Mouse (Mus musculus): ENCODE results near the gene Adgrg7. TPM values are rescaled to one million over a fixed set of nuclear protein-coding genes. Genes with fewer than 3 reads are reported as not detected.

The Adgrg7 gene
- polyA plus RNA-seq, 1 experiment from 2014 or later, result not detected

DNA sequence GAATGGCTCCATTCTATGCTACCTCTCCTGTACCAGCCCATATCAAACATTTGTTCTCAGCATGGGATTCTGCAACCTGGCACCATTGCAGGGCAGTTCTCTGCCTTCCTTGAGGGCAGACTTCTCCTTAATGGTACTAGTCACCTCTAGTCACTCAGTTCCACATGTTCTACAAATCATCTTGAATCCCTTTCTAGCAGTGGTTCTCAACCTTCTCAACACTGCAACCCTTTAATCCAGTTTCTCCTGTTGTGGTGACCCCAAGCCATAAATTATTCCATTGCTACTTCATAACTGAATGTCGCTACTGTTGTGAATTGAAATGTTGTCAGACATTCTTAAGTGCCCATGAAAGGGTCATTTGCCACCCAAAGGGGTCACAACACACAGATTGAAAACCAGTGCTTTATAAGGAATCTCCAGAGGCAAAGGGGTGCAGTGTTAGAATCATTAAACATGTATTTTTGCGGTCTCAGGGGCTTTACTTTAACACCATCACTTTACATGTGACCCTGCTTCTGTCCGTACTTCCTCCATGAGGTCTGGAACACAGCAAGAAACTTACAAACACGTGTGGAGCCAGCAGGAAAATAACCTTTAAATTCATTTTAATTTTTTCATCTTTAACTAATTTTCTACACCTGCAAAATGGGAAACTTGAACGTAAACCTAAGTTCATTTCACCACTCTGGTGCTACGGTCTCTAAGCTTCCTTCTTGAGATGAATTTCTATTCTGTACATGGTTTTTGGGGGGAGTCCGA, 1.1 kb downstream of the Adgrg7 start:
- Histone ChIP-seq H3K27ac (ENCODE audit: low read depth, low read length) (no peak overlapping the region), H3K36me3 (ENCODE audit: control insufficient read depth, insufficient read depth, low read length) (no peaks in the 10 kb centered on the region), H3K4me1 (ENCODE audit: control insufficient read depth, insufficient read depth, low read length) (no peaks in the 10 kb centered on the region), H3K9ac (ENCODE audit: low read length) (no peak overlapping the region), H3K27me3 (ENCODE audit: control insufficient read depth, insufficient read depth, low read length) (no peaks in the 10 kb centered on the region), H3K4me2 (ENCODE audit: low read depth) (no peak overlapping the region), H3K9me3 (ENCODE audit: control insufficient read depth, low read length) (no peaks in the 10 kb centered on the region), H3K4me3 (ENCODE audit: low read depth, low read length) (no peak overlapping the region)
- DNase-seq (ENCODE audit: low spot score) (no peak), ATAC-seq (ENCODE audit: insufficient read depth, low FRiP score, low TSS enrichment) (no peak)
- WGBS, result 80% methylated on average over 7 of the region's 7 CpGs

DNA sequence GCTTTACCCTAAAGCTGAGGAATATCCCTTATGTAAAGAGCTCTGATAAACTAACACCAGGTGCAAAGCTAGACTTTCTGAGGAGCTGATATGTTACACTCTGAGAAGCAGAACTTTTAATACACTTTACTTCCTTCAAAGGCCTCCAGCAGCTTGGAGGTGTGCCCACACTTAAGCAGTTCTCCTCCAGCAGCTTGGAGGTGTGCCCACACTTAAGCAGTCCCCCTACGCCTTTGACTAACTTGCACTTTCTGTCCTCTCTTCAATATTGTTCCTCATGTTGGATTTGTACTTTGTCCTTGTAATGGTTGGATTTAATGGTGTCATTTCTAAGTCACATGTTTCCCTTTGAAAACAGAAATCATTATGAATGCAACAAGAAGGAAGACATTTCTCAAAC, 1.9 kb downstream of the Adgrg7 start:
- Histone ChIP-seq H3K9ac (ENCODE audit: low read length) (no peak overlapping the region), H3K4me3 (ENCODE audit: low read depth, low read length) (no peak overlapping the region), H3K27ac (ENCODE audit: low read depth, low read length) (no peak overlapping the region), H3K27me3 (ENCODE audit: control insufficient read depth, insufficient read depth, low read length) (no peaks in the 10 kb centered on the region), H3K4me2 (ENCODE audit: low read depth) (no peak overlapping the region), H3K4me1 (ENCODE audit: control insufficient read depth, insufficient read depth, low read length) (no peaks in the 10 kb centered on the region), H3K9me3 (ENCODE audit: control insufficient read depth, low read length) (no peaks in the 10 kb centered on the region), H3K36me3 (ENCODE audit: control insufficient read depth, insufficient read depth, low read length) (no peaks in the 10 kb centered on the region)
- DNase-seq (ENCODE audit: low spot score) (no peak), ATAC-seq (ENCODE audit: insufficient read depth, low FRiP score, low TSS enrichment) (no peak)
- 96% methylated on average over 1 of the region's 1 CpGs for WGBS

DNA sequence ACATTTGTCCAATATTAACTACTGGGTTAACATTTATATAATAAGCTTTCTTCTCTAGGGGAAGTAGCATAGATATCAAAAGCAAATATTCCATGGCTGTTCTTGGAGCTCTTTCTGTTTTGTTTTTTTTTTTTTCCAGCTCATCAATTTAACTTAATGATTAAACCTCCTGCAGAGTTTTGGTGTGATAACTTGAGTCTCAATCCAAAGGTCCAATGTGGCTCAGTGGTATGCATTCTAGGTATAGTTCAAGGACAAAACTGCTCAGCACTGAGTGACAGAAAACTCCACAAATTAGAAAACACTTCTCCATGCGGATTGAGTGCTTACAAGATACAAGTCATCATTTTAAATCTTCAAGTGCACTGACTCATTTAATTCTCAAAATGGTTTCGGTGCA, 9.7 kb downstream of the Adgrg7 start:
- no peak overlapping the region for H3K27ac ChIP-seq (ENCODE audit: low read depth, low read length)
- H3K27me3 ChIP-seq (ENCODE audit: control insufficient read depth, insufficient read depth, low read length), result no peaks in the 10 kb centered on the region
- H3K9me3 ChIP-seq (ENCODE audit: control insufficient read depth, low read length), result no peaks in the 10 kb centered on the region
- H3K36me3 ChIP-seq (ENCODE audit: control insufficient read depth, insufficient read depth, low read length), result no peaks in the 10 kb centered on the region
- H3K4me3 ChIP-seq (ENCODE audit: low read depth, low read length), result no peak overlapping the region
- no peak for DNase-seq (ENCODE audit: low spot score)
- no peaks in the 10 kb centered on the region for H3K4me1 ChIP-seq (ENCODE audit: control insufficient read depth, insufficient read depth, low read length)
- no peak overlapping the region for H3K9ac ChIP-seq (ENCODE audit: low read length)
- H3K4me2 ChIP-seq (ENCODE audit: low read depth), result no peak overlapping the region
- ATAC-seq (ENCODE audit: insufficient read depth, low FRiP score, low TSS enrichment), result no peak
- WGBS, result 94% methylated on average over 2 of the region's 2 CpGs

DNA sequence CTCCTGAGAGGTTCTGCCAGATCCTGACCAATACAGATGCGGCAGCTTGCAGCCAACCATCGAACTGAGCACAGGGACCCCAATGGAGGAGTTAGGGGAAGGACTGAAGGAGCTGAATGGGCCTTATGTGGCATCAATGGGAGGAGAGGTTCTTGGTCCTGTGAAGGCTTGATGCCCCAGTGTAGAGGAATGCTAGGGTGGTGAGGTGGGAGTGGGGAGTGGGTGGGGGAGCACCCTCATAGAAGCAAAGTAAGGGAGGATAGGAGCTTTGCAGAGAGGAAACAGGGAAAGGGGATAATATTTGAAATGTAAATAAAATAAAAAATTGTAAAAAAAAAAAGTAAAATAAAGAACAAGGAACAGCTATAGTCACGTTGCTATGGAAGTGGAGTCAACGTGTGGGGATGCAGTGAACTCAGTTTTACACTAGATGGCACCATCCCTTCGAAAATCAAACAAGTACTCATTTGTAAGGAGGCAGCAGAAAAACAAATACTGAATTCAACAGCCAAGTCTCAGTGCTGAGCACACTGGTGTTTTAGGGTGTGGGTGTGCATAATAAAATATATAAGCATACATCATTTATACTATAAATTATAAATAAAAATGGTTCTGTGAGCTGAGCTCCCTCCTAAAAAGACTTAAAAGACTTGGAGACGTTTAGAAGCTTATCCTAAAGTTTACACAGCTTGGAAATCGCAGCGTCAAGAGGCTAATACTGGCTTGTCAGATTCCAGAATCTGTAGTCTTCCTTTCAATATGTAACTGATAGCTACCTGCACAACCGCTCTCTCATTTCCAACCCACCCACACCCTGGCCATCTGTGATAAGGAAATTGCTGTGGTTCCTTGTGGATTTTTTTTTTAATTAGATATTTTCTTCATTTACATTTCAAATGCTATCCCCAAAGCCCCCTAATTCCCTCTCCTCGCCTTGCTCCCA, 24.2 kb downstream of the Adgrg7 start:
- H3K9me3 ChIP-seq (ENCODE audit: control insufficient read depth, low read length), result no peaks in the 10 kb centered on the region
- no peak overlapping the region for H3K4me2 ChIP-seq (ENCODE audit: low read depth)
- no peaks in the 10 kb centered on the region for H3K36me3 ChIP-seq (ENCODE audit: control insufficient read depth, insufficient read depth, low read length)
- no peaks in the 10 kb centered on the region for H3K4me1 ChIP-seq (ENCODE audit: control insufficient read depth, insufficient read depth, low read length)
- DNase-seq (ENCODE audit: low spot score) (peak; percentile 27), ATAC-seq (ENCODE audit: insufficient read depth, low FRiP score, low TSS enrichment) (peak; percentile 74; the same call in 1 of the 2 replicates)
- H3K27ac ChIP-seq (ENCODE audit: low read depth, low read length), result no peak overlapping the region
- H3K27me3 ChIP-seq (ENCODE audit: control insufficient read depth, insufficient read depth, low read length), result no peaks in the 10 kb centered on the region
- no peak overlapping the region for H3K9ac ChIP-seq (ENCODE audit: low read length)
- no peak overlapping the region for H3K4me3 ChIP-seq (ENCODE audit: low read depth, low read length)
- 51% methylated on average over 10 of the region's 10 CpGs for WGBS

DNA sequence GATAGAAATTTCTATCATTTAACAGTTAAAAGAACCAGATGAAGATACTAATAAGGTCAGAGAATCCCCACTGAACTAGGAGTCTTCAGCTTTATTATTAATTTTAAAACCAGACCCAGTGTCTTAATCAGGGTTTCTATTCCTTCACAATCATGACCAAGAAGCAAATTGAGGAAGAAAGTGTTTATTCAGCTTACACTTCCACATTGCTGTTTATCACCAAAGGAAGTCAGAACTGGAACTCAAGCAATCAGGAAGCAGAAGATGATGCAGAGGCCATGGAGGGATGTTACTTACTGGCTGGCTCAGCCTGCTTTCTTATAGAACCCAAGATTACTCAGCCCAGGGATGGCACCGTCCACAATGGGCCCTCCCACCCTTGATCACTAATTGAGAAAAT, 66.6 kb downstream of the Adgrg7 start:
- ATAC-seq (ENCODE audit: insufficient read depth, low FRiP score, low TSS enrichment) (no peak), DNase-seq (ENCODE audit: low spot score) (no peak)
- no peak overlapping the region for H3K27ac ChIP-seq (ENCODE audit: low read depth, low read length)
- no peak overlapping the region for H3K9ac ChIP-seq (ENCODE audit: low read length)
- 25% methylated on average over 1 of the region's 1 CpGs for WGBS
- H3K4me3 ChIP-seq (ENCODE audit: low read depth, low read length), result no peak overlapping the region
- no peaks in the 10 kb centered on the region for H3K9me3 ChIP-seq (ENCODE audit: control insufficient read depth, low read length)
- no peak overlapping the region for H3K4me2 ChIP-seq (ENCODE audit: low read depth)
- no peaks in the 10 kb centered on the region for H3K27me3 ChIP-seq (ENCODE audit: control insufficient read depth, insufficient read depth, low read length)
- no peaks in the 10 kb centered on the region for H3K4me1 ChIP-seq (ENCODE audit: control insufficient read depth, insufficient read depth, low read length)
- no peaks in the 10 kb centered on the region for H3K36me3 ChIP-seq (ENCODE audit: control insufficient read depth, insufficient read depth, low read length)

DNA sequence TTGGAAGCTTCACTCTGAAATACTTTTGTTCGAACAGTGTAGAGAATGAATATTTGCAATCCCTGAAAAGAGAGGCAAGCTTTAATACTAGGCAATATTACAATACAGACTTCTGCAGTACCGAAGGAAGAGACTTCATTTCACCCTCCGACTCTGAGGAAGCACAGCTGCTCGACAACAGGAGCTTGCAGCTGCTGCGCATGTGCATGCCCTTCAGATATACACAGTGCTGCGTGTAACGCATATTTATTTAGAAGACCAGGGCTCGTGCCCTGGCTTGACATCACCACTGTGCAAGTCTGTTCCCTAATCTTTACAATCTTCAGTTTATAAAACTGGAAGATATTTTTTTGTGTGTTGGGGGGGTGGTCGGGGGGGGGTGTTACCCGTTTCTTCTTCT, 70.7 kb downstream of the Adgrg7 start:
- Histone ChIP-seq H3K27me3 (ENCODE audit: control insufficient read depth, insufficient read depth, low read length) (no peaks in the 10 kb centered on the region), H3K36me3 (ENCODE audit: control insufficient read depth, insufficient read depth, low read length) (no peaks in the 10 kb centered on the region), H3K9ac (ENCODE audit: low read length) (no peak overlapping the region), H3K4me2 (ENCODE audit: low read depth) (no peak overlapping the region), H3K4me3 (ENCODE audit: low read depth, low read length) (no peak overlapping the region), H3K9me3 (ENCODE audit: control insufficient read depth, low read length) (no peaks in the 10 kb centered on the region), H3K4me1 (ENCODE audit: control insufficient read depth, insufficient read depth, low read length) (no peaks in the 10 kb centered on the region), H3K27ac (ENCODE audit: low read depth, low read length) (no peak overlapping the region)
- WGBS, result 87% methylated on average over 10 of the region's 10 CpGs
- no peak for ATAC-seq (ENCODE audit: insufficient read depth, low FRiP score, low TSS enrichment)
- DNase-seq (ENCODE audit: low spot score), result no peak

DNA sequence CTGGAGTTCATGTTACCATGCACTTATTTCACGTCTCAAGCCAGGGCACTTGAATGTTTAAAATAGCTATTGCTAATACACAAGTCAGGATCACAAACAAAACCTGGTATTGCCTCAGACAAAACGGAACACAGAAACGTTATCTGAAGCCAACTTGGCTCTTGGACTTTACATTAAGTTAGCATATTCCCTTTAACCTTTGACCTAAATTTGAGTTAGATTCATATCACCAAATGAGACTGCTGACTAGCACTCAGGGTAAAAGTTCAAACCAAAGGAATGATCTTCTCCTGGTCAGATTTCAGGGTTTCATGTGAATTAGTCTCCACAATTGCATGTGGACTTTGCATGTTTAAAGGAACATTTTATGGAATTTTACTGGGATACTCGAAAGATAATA, 73.3 kb downstream of the Adgrg7 start:
- Histone ChIP-seq H3K9me3 (ENCODE audit: control insufficient read depth, low read length) (no peaks in the 10 kb centered on the region), H3K9ac (ENCODE audit: low read length) (no peak overlapping the region), H3K4me3 (ENCODE audit: low read depth, low read length) (no peak overlapping the region), H3K4me2 (ENCODE audit: low read depth) (no peak overlapping the region), H3K27me3 (ENCODE audit: control insufficient read depth, insufficient read depth, low read length) (no peaks in the 10 kb centered on the region), H3K4me1 (ENCODE audit: control insufficient read depth, insufficient read depth, low read length) (no peaks in the 10 kb centered on the region), H3K27ac (ENCODE audit: low read depth, low read length) (no peak overlapping the region), H3K36me3 (ENCODE audit: control insufficient read depth, insufficient read depth, low read length) (no peaks in the 10 kb centered on the region)
- no peak for ATAC-seq (ENCODE audit: insufficient read depth, low FRiP score, low TSS enrichment)
- no peak for DNase-seq (ENCODE audit: low spot score)
- WGBS, result 71% methylated on average over 4 of the region's 4 CpGs

DNA sequence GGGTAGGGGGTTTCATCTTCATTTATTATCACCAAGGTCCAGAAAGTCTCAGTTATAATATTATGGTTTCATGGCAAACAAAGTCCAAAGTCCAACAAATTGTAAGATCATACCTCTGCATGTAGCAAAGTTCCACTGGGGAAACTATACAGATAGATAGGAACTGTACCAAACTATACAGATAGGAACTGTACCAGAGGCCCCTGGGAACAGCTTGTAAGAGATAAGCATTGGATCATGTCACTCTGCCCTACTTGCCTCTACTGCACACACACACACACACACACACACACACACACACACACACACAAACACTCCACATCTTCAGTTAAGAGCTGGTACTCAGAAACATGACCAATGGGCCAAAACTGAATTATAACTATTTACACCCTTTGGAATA, 76.6 kb downstream of the Adgrg7 start:
- Histone ChIP-seq H3K36me3 (ENCODE audit: control insufficient read depth, insufficient read depth, low read length) (no peaks in the 10 kb centered on the region), H3K27me3 (ENCODE audit: control insufficient read depth, insufficient read depth, low read length) (no peaks in the 10 kb centered on the region), H3K27ac (ENCODE audit: low read depth, low read length) (no peak overlapping the region), H3K9me3 (ENCODE audit: control insufficient read depth, low read length) (no peaks in the 10 kb centered on the region), H3K4me3 (ENCODE audit: low read depth, low read length) (no peak overlapping the region), H3K4me2 (ENCODE audit: low read depth) (no peak overlapping the region), H3K9ac (ENCODE audit: low read length) (no peak overlapping the region), H3K4me1 (ENCODE audit: control insufficient read depth, insufficient read depth, low read length) (peaks cover 10% of the 10 kb centered on the region; the same call in 1 of the 2 replicates)
- ATAC-seq (ENCODE audit: insufficient read depth, low FRiP score, low TSS enrichment) (no peak), DNase-seq (ENCODE audit: low spot score) (no peak)
